Mouse (Mus musculus) cerebellum, adult 11-12 months (tissue): ENCODE data around the gene Hbp1.

Source experiments
- DNase-seq: peaks from one replicate; pipeline ENCODE4 v3.0.0; 2022

Gene Hbp1

DNA sequence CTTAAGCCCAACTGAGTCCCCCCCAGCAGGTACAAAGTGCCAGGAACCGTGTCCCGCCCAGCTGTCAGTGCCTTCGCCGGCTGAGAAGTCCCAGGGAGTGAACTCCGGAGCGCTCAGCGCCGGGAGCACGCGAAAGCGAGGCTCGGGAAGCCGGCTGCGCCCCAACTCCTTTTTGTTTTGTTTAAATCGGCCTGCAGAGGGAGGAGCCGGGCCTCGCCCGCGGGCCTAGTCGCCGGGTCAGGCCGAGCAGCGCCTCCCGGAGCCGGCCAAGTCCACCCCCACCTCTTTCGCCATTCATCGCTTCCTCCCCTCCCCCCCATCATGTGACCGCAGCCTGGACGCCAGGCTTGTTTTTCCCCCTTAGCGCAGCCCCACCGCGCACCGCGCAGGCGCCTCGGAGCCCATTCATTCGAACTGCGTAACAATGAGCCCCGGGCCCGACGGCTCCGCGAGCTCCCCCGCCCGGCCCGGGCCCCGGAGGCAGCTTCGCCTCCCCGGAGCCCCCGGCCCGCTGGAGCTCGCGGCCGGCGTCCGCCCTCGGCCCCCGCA lies 1.1 kb downstream of the Hbp1 start:
- peak; percentile 89 for DNase-seq

GRCm38 (mm10) chr12:31948101-31949000 lies 2.0 kb downstream of the Hbp1 start:
- no peak for DNase-seq

DNA sequence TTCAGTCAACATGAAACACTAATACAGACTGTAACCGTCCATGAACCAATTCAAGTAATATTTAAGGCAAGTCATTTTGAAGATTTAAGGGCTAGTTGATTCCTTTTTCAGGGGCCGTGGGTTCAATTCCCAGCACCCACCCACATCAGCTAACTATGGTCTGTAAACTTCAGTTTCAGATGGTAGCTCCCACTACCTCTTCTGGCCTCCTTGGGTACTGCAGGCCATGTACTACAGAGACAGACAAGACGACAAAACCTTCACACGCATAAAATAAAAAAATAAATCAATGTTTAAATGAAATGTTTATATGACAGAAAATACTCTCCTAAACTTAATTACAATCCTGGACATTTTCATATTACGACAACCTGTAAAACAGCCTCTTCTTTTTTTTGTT lies 2.9 kb downstream of the Hbp1 start:
- peak; percentile 31 for DNase-seq

DNA sequence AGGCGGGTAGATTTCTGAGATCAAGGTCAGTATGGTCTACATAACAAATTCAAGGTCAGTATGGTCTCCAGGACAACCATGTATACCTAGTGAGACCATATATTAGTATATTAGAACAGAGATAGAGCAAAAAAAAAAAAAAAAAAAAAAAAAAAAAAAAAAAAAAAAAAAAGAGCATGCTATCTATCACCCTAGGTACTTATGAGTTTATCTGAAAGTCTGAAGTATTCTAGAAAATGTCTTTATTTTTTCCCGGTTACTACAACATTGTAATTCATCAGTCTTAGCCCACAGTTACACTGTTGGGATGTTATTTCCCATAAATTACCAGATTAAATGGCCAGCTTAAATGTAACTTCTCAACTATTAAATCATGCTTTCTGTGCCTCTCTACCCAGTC lies 5.9 kb downstream of the Hbp1 start:
- no peak for DNase-seq

- no peak for DNase-seq
These were observed 7.2 kb downstream of the Hbp1 start for GRCm38 (mm10) chr12:31943020-31943654.

DNA sequence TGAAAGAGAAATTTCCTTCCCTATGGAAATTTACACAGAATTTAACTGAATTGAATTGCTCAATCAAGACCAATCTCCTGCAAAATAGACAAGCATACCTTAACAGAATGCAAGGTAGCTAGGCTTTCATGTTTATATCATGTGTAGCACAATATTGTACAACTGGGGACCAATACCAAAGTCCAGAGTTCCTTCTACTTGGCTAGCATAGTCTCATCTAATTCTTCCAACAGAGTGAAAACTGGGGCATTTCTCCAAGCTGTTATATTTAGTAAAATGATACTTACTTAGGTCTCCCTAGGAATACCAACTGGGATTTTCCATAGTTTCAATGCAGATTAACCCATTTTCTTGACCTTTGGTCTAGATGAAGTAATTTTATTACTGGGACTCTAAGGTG lies 11.3 kb downstream of the Hbp1 start:
- no peak for DNase-seq

DNA sequence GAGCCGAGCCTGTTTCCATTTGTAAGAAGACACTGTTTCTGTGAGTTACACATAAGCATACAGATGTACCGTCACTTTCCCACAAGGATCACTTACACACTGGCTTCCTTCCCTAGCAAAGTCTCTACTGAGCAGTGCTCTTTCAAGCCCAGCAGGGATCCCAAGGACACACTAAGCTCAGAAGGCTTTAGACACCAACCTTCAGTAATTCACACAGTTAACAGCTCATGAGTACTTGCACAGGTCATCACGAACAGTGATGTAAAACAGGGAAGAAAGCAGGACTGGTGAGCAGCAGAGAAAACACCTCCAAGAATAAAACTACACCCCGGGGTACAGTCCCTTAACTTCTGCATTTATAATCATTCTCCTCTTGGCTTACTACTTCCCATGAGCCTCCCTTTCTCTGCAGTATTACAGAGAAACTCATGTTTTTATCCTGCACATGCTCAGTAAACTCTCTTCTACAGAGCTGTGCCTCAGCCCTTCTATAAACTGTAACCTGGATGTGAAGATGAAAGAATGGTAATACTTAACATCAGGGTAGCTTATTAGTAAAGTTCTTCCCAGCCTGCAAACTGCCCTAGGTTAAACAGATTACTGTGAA lies 11.8 kb downstream of the Hbp1 start:
- no peak for DNase-seq

DNA sequence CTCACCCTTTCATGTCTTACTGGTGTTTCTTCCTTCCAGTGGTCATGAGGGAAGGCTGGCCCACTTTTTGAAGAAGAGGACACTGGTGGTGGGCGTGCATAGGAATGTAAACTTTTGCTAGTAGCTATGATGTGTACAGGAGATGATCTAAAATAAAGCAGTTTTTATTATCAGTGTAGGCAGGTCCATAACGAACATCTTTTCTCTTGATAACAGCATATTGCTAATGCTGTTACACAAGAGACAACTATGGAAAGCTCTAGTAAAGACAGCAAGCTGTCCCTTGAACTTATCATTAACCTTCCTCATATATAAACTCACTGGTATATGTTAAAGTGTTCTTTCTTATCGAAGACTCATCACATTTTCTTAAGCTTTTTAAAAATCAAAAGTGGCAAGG lies 12.7 kb downstream of the Hbp1 start:
- DNase-seq, result no peak

DNA sequence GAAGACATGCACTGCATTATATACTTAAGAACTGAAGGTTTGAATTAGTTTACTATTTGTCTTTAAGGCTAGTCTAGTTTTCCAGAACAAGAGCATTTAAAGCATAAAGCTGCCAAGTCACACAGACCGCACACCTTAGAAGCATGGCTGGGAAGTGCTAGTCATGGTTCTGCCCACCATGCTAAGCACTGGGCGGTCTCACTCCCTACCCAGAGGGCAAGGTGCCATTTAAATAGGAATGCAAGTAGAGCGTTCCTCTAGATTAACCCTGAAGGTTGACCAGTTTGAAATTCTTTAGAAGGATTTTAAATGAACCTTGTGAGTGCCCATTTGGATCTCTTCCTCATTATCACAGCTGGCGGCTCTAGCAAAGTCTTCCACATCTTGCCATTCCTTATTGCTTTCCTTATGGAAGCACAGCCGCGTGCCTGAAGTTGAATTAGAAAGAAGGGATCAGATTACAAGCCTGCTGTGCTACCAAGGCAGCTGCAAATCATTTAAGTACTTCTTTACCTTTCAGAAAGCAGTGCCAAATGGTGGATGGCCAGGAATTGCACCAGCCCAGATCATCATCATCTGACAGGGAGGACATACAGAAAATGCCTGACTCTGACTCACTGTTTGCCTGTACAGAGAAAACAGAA lies 13.6 kb downstream of the Hbp1 start:
- no peak for DNase-seq

- DNase-seq, result no peak
These were observed 18.5 kb downstream of the Hbp1 start for GRCm38 (mm10) chr12:31931818-31932217.

- no peak for DNase-seq
These were observed 21.8 kb downstream of the Hbp1 start for GRCm38 (mm10) chr12:31928498-31928897.

- DNase-seq, result peak; percentile 97
These were observed 23.7 kb downstream of the Hbp1 start for GRCm38 (mm10) chr12:31926661-31927061.

GRCm38 (mm10) chr12:31925343-31925742 lies 25.0 kb downstream of the Hbp1 start:
- DNase-seq, result no peak

DNA sequence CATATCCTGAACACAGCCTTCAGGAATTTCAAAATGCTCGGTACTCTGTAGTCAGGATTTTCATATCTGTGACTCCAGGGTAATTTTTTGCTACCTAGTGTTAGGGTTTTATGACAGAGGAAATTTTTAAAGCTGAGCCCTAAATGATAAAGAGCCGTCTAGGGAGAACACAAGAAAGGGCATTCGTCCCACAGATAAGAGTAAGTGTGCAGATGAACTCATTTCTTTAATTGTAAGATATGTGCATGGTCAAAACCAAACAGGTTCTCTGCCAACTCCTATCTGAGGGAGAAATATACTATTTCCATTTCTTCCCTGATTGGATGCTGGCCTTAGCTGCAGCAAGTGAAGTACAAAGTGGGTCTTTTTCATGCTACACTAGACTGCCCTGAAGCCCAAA lies 26.2 kb downstream of the Hbp1 start:
- DNase-seq, result no peak

DNA sequence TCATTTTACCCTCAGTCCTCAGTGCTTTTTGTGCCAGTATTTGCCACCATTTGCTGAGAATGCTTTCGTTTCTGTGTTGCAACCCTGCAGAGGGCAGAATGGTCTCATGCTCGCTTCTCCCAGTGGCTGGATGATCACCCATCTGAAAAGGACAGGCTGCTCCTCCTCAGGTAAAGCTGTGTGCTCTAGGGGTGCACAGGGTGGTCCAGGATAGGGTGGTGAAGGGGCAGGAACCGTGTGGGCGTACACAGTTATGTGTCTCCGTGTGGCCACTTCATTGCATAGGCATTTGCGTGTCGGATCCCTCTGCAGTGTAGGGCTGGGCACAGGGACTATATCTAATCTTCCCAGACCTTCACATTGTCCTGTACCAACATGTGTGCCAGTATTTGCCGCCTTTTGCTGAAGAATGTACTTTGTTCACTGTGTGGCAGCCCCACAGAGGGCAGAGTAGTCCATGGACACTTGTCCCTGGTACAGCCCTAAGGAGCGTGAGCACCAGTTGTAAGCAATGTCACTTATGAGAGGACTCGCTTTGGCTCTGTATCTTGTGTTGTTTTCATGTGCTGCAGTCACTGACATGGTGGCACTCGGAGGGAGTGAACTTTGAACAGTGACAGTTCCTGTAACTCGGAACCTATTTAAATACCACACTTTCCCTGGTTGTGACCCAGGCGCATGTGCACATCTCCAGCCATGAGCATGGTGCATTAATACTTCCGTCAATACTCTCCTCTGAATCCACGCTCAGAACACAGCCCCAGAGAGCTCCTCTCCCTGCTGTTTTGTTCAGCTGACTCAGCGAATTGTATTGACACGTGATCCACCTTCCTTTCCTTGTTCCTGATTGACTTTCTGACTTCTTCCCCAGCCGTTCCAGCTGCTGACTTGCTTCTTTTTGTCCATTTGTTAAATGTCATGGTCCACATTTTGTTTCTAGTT lies 29.6 kb downstream of the Hbp1 start:
- no peak for DNase-seq

DNA sequence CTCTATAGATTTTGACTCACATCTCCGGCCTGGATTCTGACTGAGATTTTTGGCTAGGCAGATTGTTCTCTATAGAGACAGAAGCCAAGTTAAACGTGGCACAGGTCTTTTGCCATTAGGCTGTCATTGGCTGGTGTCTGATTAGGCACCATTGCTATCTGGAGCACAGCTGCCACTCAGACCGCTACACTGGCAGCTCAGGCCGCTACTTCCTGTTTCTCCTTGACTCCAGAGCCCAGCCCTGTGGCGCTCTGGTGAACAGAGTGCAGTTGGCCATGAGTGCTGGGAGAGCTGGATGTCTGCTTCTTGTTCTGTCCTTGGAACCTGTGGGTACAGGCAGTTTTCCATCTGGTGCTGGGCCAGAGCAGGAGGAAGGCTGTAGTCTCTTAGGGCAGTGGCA lies 33.1 kb downstream of the Hbp1 start:
- DNase-seq, result peak; percentile 90

- no peak for DNase-seq
These were observed 33.6 kb downstream of the Hbp1 start for GRCm38 (mm10) chr12:31916691-31917090.

DNA sequence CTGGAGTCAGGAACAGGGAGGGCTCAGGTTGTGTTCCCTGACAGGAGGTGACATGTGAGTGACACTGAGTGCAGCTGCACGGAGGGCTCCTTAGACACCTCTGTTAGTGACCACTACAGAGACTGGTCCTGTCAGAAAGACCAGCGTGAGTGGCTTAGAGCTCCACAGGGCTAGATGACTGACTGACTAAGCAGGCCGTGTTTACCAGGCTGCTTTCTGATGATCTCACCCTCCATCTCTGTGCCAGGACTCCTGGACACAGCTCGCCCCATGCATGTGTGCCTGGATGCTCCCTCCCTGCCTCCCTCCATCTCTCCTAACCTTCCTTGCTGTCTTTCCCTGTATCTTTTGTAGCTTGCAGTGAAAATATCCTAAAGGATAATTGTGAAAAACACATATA lies 36.7 kb downstream of the Hbp1 start:
- peak; percentile 93 for DNase-seq

- DNase-seq, result no peak
These were observed 37.3 kb downstream of the Hbp1 start for GRCm38 (mm10) chr12:31912966-31913551.

DNA sequence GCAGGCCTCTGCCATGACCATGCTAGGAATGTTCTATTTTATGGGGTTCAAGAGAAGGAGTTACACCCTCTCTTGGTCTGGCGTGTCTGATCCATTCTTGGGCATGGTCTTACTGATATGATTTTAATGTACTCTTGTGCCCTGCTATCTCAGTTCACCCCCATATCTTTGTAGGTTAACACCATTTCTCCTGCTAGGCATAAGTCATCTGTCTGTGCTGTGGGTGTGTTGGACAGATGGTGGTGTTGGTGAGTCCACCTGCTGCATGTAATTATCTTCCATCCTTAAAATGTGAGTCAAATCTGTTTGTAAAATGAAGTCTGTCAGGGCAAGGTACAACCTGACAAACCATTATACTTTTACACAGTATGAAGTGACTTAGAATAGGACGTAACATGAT lies 42.9 kb downstream of the Hbp1 start:
- DNase-seq, result no peak

GRCm38 (mm10) chr12:31905696-31906551 lies 44.4 kb downstream of the Hbp1 start:
- DNase-seq, result peak; percentile 64
